Mouse (Mus musculus) megakaryocyte, adult 5-6 weeks (primary cell): ENCODE data around the gene Ablim1. TPM values are rescaled to one million over a fixed set of nuclear protein-coding genes. Genes with fewer than 3 reads are reported as not detected.

Source experiments
- ATAC-seq: 2 replicates; pipeline ENCODE4 v1.8.0; 2016; ENCODE audit warnings: mild to moderate bottlenecking, inconsistent platforms; ENCODE audit not compliant: poor library complexity, severe bottlenecking
- total RNA-seq, 2 experiments: library from RNA; stranded (forward) in 1 of 2; stranded (reverse) in 1 of 2; fragments of 153-499, 151-499 nt in 1 of 2; fragments of 221-1000, 200-1000 nt in 1 of 2; gene quantifications; 2 replicates each; pipeline versions ENCODE4 v1.2.3 to v1.2.4; 2015 to 2017

Gene Ablim1
- total RNA-seq, 2 experiments from 2014 or later: 1.7 to 2.6 TPM

DNA sequence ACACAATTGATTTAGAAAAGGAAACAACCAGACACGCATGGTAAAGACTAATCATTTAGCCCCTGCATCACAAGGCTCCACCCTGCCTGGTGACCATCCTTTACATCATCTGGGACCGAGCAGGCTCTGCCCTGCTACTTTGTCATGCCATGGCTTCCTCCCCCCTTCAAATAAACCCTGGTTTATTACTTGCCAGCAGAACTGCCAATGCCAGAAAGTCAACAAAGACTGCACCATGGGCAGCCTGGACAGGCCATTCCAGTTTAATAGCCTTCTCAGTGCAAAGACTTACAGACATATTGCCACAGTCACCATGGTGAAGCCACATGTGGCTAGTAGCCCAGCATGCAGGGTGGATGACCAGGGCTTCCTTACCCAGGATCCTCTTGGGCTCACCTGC lies 314.9 kb downstream of the Ablim1 start:
- ATAC-seq: no peak

DNA sequence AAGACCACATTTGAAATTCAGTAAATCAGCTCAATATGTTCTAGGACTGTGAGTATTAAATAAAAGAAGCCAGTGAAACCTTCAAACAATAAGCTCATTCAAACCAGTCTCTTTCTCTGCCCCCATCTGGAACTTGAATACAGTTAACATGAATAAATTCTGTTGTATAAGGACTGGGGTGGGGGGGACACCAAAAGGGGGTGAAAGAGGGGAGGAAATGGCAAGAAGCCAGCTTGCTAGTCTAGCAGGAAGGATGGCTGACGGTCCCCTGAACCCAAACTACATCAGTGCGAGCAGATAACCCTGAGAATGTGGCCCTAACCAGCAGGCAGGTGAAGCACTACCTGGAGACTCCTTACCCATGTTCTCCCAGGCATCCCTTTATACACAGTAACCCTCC lies 315.8 kb downstream of the Ablim1 start:
- no peak for ATAC-seq

DNA sequence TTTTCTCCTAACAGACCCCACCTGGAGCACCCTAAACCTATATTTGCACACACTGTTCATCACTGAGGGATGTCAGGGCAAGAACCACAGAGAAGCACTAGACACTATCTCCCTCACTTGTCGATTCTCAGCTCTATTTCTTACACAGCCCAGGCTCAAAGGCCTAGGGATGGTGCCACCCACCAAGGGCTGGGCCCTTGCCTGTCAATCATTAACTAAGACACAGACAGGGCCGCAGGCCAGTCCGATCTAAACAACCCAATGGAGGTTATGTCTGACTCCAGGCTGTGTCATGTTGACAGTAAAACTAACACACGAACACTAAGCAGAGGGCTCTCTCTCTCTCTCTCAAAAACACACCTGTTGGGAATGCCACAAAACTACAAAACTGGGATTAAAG lies 316.4 kb downstream of the Ablim1 start:
- no peak for ATAC-seq

DNA sequence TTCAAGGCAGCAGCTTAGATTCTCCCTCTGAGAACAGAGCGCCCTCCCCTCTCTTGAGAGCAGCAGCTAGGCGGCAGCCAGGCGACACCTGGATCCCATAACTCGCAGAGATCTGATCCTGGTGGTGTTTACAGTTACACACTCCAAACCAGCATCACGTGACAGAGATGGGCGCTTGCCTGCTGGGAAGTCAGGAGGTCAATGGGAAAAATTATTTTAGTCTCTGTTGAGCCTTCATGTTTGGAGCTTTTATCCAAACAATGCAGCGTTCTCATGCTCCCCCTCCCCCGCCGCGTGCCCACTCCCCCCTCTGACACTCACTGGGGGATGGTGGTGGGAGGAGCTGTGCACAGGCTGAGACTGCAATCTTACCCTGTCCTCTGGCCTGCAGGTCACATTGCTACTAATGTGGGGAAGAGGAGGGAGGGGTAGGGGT lies 317.5 kb downstream of the Ablim1 start:
- ATAC-seq: no peak

DNA sequence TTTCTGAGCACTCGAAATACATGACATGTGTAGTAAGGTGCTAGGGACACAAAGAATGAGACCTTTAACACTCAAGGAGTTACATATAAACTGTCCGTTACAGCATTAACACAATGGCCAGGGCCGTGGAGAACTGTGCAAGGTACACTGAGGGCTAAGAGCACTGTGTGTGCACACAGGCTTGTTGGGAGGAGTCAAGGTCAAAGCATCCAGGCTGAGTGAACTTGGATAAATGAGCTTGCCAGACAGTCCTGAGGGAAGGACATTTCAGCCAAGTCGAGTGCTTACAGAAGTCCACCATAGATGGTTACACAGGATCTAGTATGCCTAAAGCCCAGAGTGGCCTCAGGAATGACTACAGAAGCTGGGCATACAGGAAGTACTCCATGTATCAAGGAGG lies 319.3 kb downstream of the Ablim1 start:
- no peak for ATAC-seq

DNA sequence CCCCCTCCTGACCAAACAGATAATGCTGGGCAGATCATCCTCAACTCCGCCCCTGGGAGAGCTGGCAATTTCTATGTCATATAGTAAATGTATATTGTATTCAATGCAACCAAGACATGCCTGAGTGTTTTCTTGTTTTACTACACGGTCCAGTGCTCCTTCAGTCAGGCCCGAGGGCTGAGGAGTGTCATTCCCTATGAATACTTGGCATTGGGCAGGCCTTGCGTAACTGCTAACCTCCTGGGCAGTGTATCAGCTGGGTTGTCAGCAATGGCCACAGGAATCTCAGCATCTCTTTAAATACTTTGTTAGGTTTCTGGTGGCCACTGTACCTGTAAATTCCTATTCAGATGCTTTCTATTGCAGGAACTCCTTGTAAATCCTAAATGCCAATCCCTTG lies 320.1 kb downstream of the Ablim1 start:
- ATAC-seq: no peak

DNA sequence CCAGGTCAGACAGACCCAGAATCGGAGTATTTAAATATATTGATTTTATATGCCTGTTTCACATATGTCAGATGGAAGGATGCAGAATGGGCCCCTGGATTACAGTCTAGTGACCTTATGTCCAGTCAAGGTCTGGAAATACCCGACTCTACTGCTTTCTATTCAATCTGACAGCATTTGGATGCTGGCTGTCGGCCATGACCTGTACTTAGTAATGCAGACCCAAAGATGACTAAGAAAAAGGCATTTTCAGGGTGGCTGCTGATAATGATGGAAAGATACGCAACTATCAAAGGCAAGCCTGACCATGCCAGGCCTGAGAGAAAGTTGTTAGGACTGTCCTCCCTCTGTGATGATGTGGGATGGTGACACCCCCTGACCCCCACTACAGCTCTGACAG lies 321.0 kb downstream of the Ablim1 start:
- ATAC-seq: no peak

DNA sequence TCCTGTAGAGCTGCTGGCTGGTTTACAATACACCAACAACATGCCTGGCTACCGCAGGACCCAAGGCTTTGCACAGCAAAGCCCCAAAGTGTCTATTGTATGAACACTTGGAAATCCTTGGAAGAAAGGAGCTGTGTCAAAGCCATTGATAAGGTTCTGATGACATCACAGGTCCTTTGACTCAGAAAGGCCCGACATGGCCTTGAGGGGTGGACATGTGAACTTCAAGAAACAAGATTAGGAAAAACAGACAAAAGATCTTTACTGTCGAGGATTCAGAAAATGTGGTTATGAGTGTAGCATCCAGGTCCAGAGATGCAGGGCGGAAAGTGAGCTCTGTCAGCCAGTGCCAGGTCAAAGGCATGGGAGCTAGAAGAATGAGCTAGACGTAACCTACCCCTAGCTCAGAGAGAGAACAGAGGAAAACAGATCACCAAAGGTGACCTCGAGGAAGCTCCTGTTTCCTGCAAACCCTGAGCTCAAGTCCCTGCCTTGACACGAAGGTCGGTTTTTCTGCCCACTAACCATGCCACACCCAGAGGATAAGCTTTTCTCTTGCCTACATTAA lies 321.7 kb downstream of the Ablim1 start:
- ATAC-seq: no peak

DNA sequence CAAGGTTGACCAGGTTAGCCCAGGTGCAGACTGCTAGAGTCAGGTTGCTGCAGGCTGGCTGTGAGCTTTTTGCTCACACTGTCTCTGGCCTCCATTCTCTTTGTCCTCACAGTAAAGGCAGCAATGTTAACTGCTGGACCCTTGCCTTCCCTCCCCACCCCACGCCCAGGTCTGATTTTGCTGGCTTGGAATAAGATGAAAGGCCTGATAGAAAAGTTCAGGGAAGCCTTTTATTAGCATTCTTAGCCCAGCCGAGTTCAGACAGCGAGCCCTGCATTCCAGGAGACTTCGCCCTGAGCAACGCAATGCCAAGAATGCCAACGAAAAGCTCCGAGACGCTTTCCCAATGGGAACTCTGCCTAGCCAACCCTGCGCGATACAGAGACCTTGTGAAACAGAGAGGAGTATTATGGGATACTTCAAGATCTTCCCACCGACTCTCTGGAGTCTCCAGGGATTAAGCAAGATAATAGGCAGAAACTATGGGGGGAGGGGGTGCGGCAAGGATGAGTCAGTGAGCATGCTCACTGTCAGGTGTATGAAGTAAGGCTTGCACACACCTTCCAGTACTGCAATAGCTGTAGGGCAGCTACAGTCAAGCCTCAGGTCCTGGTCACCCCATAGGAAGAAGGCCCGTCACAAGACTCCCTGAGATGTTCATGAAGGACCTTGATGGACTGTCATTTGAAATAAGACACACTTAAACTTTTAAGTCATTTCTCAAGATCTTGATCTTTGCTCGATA lies 324.2 kb downstream of the Ablim1 start:
- ATAC-seq: no peak

DNA sequence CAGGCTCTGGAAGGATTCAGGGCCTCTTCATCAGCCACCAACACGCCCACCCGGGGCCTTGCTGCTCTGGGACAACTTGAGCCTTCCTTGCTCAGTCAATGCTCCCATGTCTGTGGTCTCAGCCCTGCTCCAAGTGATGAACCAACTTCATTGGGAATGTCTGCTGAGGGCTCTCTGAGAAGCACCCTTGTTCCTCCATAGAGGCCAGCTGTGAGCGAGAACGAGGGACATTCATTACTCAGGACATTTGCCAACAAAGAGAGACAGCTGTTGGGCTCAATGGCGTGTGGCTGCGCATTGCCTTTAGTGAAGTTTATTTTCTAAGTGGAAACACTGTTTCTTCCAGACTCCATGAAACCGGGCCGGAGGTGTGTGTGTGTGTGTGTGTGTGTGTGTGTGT lies 325.5 kb downstream of the Ablim1 start:
- no peak for ATAC-seq

DNA sequence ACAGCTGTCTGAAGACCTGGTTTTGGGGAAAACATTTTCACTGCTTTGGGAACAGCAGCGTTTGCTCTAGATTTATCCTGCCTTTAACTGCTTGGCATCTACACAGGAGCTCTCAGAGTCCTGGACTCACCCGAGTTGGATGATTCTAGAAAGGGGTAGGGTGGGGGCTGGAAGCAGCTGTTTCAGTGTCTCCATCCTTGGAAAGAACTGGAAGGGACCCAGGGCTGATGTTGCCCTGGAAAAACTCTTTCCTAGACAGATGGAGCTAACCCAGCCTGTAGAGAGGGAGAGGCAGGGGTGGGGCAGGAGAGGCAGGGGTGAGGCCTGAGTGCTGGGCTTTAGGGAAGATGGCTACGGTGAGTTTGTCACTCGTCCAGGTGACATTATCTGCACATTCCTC lies 330.5 kb downstream of the Ablim1 start:
- ATAC-seq: no peak

DNA sequence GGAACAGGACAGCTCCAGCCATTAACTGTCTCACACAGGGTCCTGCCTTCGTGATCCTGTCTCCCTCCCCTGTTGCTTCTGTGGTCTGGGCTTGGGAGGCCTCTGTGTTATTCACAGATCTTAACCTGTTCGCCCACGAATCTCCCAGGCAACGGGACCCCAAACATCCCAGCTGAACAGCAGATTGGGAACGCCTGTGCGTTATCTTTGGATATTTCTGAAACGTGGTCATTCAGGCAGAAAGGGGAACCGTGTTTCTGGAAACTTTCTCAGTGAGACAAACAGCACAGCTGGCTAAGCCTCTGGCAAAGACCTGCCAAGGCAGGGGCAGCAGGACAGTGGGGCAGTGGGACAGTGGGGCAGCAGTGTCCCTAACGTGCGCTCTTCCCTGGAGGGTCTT lies 331.0 kb downstream of the Ablim1 start:
- ATAC-seq: no peak

Other genes with a start within 250 kb of the Ablim1 start
- 28.7 and 29.0 TPM in 2 replicates for gene Fam160b1, start 45.8 kb upstream of the Ablim1 start, total RNA-seq (2015)
- 18.4 and 18.8 TPM in 2 replicates for gene Fam160b1, start 45.8 kb upstream of the Ablim1 start, total RNA-seq (2017)
- 2.1 and 3.9 TPM in 2 replicates for gene Trub1, start 138.0 kb upstream of the Ablim1 start, total RNA-seq (2015)
- gene Trub1, start 138.0 kb upstream of the Ablim1 start, total RNA-seq (2017): 3.5 and 3.6 TPM in 2 replicates